Mouse (Mus musculus) cerebellum, postnatal 36 days (tissue): Measurements from ENCODE around the gene Fbxl15.

Experiments
- DNase-seq, 2 experiments: peaks; one replicate each; pipeline ENCODE4 v3.0.0; 2021 to 2022; ENCODE audit warnings: mixed read lengths in 2 of 2

Gene Fbxl15

DNA sequence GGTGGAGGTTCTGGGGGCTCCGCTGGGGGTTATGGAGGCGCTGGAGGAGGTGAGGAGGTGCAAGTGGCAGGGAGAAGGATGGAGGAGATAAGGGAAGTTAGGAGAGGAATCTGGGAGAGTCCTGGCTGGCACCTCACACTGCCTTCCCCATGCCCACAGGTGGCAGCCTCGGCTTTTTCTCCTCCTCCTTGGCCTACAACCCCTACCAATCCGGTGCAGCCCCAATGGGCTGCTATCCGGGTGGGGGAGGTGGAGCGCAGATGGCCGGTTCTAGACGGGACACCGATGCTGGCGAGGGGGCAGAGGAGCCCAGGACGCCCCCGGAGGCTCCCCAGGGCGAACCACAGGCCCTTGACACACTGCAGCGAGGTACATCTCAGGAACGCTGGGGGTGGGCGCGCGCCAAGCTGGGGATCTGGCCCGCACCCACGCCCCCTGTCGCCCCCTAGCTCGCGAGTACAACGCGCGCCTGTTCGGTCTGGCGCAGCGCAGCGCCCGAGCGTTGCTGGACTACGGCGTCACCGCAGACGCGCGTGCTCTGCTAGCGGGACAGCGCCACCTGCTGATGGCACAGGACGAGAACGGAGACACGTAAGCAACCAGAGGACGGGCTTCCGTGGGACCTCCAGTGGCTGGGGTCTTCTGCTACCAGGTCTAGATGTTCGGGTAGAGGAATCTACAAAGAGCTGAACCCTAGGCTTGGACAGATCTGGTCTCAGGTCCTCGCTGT lies 19.1 kb upstream of the Fbxl15 start:
- peak; percentile 89 to 92 for DNase-seq

DNA sequence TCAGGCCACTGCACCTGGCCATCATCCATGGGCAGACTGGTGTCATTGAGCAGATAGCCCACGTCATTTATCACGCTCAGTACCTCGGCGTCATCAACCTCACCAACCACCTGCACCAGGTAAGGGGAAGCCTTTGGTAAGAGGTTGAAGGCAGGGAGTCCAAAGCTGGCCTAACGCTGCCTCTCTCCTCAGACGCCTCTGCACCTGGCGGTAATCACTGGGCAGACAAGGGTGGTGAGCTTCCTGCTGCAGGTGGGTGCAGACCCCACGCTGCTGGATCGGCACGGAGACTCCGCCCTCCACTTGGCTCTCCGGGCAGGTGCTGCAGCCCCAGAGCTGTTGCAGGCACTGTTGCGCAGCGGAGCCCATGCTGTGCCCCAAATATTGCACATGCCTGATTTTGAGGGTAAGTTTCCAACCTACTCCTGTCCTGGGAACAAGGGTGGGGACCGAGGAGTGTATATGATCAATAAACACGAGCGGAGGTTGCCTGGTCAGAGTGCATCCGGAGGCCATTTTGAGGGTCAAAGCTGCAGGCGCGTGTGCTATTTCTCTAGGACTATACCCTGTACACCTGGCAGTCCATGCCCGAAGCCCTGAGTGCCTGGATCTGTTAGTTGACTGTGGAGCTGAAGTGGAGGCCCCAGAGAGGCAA lies 18.2 kb upstream of the Fbxl15 start:
- peak in 1 of 2 experiments; percentile 21 for DNase-seq

DNA sequence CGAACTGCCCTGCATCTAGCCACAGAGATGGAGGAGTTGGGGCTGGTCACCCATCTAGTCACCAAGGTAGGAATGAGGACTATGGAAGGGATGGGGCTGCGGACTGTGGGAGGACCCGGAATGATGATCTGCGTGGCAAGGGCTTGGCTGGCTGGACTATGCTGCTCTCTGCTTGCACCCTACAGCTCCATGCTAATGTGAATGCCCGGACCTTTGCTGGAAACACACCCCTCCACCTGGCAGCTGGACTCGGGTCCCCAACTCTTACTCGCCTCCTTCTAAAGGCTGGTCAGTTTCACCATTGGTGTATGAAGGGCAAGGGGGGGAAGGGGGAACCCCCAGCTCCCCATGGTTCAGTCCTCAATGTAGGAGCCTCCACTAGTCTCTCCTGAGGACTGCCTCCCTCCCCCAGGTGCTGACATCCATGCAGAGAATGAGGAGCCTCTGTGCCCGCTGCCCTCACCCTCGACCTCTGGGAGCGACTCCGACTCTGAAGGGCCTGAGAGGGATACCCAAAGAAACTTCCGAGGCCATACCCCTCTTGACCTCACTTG lies 17.6 kb upstream of the Fbxl15 start:
- DNase-seq: no peak

DNA sequence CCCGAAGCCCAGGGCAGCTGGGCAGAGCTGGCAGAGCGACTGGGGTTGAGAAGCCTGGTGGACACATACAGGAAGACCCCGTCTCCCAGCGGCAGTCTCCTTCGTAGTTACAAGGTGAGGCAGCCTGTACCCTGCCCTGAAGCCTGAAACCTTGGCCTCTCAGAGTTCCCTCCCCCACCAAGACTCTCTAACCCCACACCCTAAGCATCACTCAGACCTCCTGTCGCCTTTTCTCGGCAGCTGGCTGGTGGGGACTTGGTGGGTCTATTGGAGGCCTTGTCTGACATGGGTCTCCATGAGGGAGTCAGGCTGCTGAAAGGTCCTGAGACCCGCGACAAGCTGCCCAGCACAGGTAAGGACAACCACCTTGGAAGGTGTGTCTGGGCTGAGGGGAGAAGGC lies 16.6 kb upstream of the Fbxl15 start:
- DNase-seq: no peak

DNA sequence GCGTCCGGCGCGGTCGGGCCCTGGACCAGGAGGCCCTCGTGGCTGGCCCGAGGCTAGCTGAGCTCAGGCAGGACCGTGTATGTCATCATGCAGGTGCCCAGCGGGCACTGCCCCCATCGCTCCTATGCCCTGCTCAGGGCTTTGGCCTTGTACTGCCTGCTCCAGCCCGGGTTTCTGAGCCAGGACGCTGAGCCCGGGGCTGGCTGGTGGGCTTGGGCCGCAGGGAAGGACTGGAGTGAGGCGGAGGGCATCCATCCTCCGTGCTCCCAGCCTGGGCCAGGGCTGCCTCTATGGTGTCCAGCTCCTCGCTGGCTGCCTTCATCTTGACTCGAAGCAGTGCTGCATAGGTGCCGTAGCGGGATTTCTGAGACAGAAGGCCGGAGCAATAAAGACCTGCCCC lies 15.4 kb upstream of the Fbxl15 start:
- DNase-seq: peak in 1 of 2 experiments; percentile 12

DNA sequence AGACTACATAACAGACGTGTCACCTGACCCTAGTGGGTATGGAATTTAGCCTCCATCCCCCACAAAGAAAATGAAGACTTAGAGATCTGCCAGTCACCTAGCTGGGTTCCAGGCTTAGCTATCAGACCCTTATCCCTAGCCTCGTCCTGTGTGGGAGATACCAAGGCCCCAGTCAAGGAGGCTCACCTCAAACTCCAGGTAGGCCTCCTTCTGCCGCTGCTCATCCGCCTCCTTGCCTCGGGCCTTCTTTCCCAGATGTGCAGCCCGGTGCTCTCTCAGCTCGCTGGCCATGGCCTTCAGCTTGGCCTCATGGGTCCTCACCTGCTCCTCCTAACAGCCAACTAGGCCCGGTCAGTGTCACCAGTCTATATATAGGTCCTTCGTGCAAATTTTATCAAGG lies 14.9 kb upstream of the Fbxl15 start:
- DNase-seq: no peak

DNA sequence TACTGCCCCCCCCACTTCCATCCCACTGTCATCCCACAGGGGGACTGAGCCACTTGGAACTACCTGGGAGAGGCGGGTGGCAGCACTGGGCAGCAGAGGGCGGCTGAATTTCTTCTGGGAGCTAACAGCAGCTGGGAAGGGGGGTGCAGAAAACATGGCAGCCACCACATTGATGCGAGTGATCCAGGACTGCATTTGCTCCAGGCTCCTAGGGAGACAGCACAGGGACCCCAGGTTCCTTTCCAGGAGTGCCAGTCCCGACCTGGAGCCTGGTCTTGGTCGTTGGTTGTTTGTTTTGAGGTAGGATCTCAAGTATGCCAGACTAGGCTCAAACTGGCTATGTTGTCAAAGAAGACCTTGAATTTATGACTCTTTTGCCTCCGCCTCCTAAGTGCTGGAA lies 14.4 kb upstream of the Fbxl15 start:
- DNase-seq: no peak

DNA sequence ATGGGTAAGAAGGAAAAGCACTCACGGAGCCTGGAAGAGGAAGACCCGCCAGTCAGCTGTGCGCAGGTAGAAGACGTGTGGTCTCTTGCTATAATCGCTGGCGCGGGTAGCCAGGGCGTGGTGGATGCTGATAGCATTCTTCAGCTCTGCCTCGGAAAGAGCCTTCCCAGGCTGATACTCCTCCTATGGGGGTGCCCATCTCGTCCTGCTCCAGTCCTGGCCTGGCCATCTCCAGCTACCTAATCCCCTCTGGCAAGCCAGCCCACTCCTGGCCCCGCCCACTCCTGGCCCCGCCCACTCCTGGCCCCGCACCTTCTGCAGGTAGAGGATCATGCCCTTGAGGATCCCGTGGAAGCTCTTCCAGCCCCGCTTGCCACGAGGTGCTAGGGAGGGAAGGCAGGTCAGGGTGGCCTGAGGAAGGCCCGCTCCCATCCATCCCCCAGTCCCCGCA lies 13.8 kb upstream of the Fbxl15 start:
- peak in 1 of 2 experiments; percentile 30 for DNase-seq

DNA sequence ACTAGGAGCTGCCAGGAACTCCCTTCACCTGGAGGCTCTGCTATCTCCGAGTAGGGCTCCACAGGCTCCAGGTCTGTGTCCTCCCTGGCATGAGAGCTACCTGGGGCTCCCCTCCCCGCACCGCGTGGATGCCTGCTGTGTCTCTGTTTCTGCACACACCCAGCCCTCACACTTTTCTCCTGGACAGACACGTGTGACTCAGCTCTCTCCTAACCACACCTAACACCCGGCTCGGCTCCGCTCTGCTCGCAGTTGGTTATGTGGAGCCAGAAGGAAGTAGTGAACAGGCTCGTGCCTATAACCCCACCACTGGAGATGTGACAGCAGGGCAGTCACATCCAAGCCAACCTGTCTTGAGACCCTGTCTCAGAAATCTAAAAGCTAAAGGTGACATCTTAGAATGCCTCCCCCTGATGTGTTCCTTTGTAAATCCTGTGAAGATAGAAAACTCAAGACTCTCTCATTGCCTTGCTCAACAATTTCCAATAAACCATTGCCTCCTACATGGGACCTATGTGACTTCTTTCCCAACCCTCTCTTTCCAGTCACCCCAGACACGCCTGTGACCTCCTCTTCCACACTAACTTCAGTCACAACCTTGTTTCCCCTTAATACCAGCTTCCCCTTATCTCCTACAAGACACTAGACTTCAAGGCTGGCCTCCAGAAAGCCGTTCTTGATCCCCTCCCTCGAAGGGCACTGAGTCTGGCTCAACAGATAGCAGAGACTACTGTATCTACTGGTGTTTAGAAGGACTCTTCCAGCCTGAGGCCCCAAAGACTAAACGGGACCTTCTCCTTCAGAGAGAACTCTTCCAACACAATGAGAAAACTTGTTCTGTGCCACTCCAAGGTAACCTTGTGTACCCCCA lies 12.9 kb upstream of the Fbxl15 start:
- DNase-seq: no peak

DNA sequence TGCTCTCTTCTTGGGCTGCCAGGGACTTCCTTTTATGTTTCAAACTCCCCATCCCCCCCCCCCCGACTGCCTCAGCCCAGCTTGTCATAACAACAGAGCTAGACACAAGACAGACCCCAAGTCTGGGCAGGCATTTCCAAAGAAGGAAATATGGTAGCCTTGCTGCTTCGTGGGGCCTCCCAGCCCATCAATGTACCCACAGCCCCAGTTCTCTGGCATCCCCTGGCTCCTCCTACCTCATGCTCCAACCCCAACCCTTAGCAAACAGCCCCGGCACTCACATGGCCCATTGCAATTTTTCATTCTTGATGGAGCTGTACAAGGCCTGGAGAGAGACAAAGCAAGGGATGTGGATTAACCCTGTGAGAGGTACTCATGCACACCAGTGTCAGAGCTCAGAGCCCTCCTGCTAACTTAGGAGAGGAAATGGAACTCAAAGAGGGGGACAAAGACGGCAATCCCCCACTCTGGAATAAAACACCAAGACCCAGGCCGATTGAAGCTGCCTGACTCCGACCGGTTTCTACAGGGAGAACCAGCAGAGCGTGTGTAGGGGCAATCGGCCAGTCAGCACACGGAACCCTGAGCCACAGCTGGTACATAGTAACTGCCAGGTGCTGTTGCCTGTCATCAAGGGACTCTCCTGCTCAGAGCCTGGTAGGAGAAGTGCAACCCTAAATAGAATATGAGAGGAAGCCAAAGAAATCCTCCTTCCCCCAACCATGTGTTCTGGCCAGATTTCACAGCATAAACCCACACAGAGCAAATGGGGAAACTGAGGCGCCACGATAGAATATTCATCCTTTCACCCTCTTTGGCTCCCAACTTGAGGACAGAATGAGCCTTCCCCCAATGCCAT lies 12.0 kb upstream of the Fbxl15 start:
- DNase-seq: peak in 1 of 2 experiments; percentile 3

DNA sequence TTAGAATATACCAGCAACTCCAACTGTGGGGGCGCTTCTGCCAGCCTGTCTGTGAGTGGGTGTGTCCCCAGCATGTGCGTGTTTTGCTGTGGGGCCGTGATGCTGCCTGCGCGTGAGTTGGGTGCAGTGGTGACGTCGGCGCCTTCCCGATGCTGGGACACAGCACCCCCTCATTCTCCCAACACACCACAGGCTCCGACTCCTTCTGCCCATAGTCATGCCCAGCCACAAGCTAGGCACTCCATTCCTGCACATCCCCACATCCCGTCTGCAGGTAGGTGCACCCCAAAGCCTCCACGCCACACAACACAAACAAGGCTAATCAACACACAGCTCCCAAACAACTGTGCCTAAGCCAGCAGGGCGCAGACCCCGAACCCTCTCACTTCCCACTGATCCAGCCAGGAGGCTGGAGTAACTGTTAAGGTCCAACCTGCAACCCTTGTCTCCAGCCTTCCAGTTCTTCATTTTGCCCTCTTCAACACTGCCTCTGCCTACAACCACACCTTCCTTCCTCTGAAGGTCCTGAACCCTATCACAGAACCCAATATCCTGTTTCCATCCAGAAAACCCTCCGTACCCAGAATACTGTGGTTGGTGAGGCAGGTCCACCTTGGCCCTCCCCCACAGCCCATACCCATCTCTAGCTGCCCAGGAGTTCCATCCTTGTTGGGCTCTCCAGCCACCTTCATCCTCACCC lies 11.0 kb upstream of the Fbxl15 start:
- peak; percentile 8 to 11 for DNase-seq

DNA sequence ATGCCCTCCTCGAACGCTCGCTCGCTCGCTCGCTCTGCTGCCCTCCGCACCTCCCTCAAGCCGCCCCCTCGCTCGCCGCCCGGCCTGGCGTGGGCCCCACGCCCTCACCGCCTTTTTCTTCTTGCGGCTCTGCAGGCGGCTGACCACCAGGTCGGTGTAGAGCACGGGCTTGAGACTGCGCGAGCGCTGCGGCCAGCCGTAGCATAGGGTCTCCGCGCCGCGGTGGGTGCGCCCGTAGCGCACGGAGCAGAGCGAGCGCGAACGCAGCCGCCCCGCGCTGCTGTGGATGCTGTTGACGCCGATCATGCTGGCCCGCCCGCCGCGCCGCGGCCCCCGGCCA lies 10.5 kb upstream of the Fbxl15 start:
- peak in 1 of 2 experiments; percentile 13 for DNase-seq

DNA sequence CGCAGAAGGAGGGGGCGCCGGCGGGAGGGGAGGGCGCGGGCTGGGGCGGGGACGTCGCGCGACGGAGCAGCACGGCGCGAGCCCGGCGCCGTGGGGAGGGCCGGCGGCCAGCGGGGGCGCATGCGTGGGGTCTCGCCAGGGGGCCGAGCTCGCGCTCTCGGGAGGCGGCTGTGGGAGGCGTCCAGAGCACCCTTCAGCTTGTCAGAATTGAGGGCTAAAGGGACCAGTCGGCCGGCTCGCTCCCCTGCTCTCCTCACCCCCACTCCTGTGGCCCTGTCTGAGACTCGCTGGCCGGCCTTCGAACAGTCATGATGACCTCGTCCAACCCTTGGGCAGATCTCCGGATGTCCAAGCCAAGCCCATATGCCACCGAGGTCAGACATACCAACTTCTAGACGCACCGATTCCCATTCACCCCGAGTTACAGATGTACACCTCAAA lies 9.9 kb upstream of the Fbxl15 start:
- DNase-seq: peak; percentile 35 to 38

DNA sequence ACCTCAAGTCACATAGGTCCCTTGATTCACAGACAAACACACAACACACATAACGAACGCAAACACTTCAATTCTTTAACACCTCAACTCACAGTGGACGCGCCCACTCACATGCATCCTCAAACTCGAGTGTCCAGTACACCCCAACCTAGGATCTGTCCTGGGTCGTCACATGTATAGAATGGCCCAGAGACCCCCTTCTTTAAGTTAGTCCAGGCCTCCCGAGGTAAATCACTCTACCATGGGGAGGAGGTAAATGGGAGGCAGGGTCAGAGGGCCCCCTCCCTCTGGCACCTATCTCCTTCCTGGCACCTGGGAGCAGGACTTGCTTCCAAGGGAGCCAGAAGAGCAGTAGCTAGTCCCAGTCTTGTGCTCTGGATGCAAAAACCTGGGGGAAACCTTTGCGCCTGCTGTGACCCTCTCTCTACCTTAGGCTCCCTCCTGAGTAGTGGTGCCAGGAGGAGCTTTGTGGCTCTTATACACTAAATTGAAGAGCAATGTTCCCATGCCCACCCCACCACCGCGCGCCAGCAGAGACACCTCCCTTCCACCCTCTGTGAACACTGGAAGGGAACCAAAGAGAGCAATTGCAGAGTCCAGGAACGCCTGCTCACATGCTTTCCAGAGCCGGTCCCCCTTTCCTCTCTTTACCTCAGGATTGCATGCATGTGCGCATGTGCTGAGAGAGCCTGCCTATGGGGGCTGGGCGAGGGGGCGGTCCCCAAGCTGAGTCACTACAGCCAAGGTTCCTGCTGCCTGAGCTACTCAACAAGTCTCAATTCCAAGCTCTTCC lies 9.2 kb upstream of the Fbxl15 start:
- DNase-seq: peak; percentile 52 to 70

DNA sequence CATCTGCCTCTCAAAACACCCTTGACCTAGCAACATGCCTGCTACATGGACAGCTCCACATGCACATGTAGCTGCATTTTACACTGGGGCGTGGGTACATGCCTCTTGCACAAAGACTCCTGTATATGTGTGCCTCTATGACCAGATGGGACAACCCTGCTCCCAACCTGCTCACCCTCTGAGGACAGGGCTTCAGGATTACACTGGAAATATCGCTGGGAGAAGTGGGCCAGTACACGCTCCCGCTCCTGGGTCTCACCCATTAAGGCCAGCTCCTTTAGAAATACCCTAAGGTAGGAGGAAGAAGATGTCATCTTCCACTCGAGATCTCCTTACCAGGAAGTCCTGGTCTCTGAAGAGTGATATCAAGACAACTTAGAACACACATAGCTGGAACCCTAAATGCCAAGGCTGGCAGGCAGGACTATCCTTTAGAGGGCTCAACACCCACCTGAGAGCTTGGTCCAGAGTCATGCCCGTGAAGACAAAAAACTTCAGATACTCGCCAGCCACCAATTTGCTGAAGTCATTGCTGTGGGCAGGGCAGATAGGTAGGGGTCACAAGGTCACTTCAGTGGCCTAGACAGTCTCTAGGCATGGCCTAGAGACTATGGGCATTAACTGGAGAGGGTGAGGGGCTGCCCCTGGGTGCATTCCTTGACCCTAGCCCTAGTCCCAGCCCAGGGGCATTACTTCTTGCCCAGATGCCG lies 7.8 kb upstream of the Fbxl15 start:
- DNase-seq: peak in 1 of 2 experiments; percentile 19

DNA sequence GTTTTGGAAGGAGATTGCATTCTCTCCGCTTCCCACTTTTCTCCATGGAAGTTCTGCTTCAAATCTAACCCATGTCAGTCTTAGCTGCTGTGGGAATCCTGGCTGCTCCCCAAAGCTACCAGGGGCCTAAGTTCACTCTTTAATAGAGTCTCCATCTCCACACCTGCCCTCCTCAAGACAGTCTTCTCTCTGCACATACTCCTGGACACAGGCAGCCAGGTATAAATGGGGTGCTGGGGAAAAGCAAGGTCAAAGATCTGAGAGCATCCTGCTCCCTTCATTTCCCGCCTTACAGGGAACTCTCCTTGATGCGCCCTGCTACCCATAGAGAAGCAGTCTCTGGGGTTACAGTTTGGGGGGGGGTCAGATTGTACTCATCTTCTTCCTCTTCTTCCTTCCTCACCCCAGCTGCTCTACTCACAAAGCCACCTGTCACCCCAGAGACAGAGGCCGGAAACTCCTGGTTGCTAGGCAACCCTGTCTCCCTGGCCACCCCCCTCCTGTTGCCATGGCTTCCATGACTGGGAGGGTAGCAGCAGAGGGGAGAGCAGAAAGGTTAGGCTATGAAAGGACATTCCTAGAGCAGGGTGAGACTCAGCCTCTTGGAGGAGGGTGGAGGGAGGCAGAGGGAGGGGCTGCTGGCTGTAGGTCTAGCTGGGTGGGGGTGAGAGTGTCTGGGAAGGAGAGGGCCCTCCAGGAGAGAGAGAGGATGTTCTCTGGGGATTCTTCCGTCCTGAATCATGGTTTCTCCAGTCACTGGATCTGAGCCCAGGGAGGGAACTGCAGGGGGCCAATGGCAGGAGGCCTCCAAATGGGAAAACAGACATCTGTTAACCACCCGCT lies 6.7 kb upstream of the Fbxl15 start:
- DNase-seq: peak; percentile 80 to 81

DNA sequence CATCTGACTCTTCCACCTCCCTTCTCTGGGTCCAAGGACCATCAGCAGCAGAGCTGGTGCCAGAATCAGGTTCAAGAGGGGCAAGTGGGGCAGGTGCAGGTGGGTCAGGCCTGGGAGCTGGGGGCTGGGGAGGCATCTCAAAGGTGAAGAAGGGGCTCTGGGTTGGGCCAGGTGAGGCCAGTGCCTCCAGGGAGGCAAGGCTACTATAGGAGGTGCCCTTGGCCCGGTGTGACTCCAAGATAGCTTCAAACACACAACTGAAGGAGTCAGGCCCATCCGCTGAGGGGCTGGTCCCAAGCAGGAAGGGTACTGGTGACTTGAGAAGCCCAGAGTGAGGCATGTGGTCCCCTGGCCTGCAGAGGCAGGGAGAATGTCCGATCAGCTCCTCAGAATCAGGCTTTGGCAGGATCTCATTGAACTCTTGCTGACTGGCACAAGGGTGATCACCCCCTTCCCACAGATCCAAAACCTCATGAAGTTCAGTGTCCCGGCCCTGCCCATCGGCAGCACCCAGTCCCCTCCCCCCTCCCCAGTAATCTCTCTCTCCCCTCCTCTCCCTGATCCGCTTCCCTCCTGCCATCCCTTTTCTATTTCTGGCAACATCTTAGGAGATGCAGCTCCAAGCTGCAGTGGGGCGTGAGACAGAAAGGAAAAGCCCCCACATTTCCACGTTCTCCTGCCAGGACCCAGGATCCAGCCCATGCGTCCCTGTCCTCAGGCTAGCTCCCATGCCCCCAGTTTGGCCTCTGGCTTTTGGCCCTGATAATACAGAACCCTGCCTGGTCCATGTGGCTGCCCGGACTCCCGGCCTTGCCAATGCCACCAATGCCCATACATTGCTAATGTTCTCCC lies 5.6 kb upstream of the Fbxl15 start:
- peak in 1 of 2 experiments; percentile 23 for DNase-seq

DNA sequence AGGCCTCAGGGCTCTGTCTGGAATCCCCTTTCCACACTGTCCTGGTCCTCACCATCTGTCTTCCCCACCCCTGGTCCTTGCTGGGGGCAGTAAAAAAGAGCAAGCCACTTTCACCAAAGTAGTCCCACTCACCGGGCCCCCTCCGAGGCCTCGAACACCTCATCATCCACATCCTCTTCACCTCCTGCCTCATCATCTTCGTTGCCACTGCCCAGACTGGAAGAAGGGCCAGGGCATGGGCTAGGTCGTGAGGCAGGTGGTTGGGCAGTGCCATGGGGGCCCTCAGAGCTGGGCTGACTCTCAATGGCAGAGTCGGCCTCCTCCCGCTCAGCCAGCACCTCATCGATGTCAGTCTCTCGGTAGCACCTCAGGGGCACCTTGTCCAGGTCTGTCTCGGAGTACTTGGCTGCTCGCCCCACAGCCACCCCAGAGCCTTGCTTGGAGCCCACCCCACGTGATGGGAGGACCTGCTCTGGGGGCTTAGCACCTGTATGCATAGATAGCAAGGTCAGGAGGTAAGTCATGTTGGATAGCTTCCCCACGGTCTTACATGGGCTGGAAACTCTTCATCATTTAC lies 4.9 kb upstream of the Fbxl15 start:
- peak in 1 of 2 experiments; percentile 16 for DNase-seq
